Mouse (Mus musculus): ENCODE measurements around the gene Krt16.

DNA sequence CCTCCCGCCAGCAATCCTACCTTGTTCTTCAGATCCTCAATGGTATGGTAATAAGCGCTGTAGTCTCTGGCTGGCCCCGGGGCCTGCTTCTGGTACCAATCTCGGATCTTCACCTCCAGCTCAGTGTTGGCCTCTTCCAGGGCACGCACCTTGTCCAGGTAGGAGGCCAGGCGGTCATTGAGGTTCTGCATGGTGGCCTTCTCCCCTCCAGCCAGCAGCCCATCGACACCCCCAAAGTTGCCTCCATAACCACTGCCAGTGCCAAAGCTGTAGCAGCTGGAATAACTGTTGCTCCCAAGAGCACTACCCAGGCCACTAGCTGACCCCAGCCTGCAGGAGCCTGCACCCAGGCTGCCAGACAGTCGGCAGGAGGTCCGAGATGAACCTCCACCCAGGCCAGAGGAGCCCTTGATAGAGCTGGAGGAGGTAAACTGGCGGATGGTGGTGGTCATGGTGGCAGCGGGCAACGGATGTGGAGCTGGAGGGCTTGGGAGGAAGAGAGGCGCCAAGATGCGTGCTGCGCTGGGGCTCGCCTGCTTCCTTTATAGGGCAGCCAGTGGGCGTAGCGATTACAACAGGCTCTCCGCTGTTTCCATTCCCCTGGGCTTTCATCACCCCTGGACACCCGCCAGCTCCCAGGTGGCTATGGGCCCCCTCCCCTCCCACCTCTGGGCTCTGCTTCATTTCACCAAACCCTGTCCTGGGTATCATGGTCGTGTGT is 12.0 kb upstream of the Krt16 start, which contains the start of gene Krt17:
- TF ChIP-seq CTCF (IDR thresholded peaks at IDR 0.05) = no peak
- TF ChIP-seq POLR2A (IDR thresholded peaks at IDR 0.05; ENCODE audit: insufficient read depth, low read depth, low read length) = no peak
- no peak for TF ChIP-seq EP300 (IDR thresholded peaks at IDR 0.05; ENCODE audit: insufficient read depth, low read depth, low read length)

All from heart, adult 2 months (tissue).